Mouse (Mus musculus) erythroid progenitor cell, adult 5-6 weeks (primary cell): ENCODE data around the gene Nmrk2. TPM values are rescaled to one million over a fixed set of nuclear protein-coding genes. Genes with fewer than 3 reads are reported as not detected.
A peak's percentile ranks its signal among the peaks of the same experiment; 100 is the strongest.
"Not testable (repeated sequence)": the region's sequence is repeated elsewhere in the genome, so short reads cannot be mapped to it uniquely, and the experiment has no call there.

Experiments
- ATAC-seq: replicated peaks from 2 replicates; pipeline ENCODE4 v1.8.0; 2016; ENCODE audit warnings: moderate number of reproducible peaks, mild to moderate bottlenecking, moderate TSS enrichment, inconsistent platforms; ENCODE audit not compliant: poor library complexity, low FRiP score, severe bottlenecking
- total RNA-seq, 2 experiments: library from RNA; stranded (forward) in 1 of 2; stranded (reverse) in 1 of 2; fragments of 150-400 nt in 1 of 2; fragments of 186-747, 209-891 nt in 1 of 2; gene quantifications; 2 replicates each; pipeline versions ENCODE4 v1.2.3 to v1.2.4; 2015 to 2017; ENCODE audit warnings: low replicate concordance in 2 of 2

Nmrk2 gene
- total RNA-seq (2015; ENCODE audit: low replicate concordance), result not detected in 2 replicates
- total RNA-seq (2017; ENCODE audit: low replicate concordance), result not detected in 2 replicates

DNA sequence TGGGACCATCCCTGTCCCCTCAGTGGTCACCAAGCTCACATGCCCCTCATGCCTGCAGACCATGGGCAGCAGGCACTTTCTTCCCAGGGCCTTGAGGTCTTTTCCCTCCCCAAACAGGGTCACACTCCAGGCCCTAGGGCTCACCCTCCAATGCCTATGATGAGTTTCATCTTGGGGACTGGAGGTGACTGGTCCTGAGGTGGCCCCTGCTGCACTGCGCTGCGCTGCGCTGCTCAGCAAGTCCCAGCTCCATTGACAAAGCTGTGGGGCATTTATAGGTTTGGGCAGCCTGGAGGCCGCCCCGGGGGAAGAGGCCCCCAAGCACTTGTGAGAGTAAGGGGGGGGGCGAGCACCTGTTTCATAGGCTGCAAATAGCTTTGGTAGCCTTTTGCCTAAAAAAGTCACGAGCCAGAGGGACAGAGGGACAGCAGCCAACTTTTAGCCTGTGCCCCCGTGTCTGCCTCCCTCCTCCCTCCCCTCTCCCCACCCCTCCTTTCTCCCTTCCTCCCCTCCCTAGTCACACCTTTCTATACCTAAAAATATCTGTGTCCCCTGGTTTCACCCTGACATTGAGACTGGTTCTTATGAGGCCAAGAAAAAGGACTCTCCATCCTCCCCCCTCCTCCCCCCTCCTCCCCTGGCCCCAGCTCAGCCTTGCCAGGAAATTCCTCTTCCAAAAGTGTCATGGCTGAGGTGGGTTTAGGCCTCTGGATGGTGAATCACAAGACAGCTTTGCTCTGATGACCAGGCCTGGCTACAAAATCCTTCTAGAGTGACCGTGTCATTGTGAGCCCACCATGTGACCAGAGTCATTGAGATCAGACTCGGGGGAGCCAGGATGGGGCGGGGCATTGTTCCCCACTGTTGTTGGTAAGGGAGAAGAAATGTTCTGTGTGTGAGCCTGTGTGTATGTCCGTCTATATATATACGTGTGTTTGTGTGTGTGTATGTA is at the start of gene Nmrk2:
TSS of gene Nmrk2 (minus strand) at position 245 of the 952 bp plus-strand sequence.
- no peak for ATAC-seq

DNA sequence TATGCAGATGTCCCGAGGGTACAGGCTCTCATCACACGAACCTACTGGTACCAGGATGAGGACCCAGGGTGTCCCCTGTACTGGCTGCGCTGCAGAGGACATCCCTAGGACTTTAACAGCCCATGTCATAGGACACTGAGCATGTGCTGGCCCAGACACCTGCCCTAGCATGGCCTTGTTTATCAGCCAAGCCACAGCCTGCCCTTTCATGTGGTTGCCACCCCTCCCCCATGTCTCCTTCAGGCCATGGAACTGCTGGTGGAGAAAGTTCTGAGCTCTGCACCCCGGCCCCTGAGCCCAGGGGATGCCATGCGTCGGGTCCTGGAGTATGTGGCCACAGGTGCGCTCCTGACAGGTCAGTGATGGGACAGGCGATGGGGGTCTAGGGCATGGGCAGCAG is 47.6 kb upstream of the Nmrk2 start:
- no peak for ATAC-seq

DNA sequence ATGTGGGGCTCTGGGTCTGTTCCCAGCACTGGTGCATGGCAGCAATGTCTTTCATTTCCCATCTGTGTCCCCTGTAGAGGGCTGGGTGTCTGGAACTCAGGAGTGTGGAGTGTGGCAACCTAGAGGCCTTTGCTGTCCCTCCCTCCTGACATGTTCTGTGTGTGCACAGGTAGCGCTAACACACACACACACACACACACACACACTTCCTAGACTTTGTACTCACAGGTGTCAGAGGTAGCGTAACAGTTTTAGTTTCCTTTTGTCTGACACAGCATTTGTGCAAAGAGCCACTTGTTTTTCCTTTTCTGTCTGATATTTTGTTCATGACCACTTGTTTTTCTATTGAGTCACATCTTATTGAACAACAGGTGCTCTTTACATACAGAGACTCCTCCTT is 46.0 kb upstream of the Nmrk2 start:
- no peak for ATAC-seq

DNA sequence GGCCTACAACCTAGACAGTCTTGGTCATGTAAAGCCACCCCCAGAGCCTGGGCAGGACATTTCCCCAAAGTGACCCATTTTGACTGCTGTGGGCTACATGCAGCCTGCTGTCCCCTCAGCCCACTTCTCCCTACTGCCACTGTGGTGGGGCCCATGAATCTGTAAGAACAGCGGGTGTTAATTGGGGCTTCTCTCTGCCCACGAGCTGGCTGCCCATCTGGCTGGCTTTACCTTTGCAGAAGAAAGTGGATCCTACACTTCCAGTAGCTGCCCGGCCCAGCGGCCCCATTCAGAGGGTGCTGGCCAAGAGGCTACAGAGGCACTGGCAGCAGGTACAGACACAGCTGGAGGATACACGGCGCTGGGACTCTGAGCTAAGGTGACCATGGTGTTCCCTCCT is 43.3 kb upstream of the Nmrk2 start:
- ATAC-seq, result no peak

DNA sequence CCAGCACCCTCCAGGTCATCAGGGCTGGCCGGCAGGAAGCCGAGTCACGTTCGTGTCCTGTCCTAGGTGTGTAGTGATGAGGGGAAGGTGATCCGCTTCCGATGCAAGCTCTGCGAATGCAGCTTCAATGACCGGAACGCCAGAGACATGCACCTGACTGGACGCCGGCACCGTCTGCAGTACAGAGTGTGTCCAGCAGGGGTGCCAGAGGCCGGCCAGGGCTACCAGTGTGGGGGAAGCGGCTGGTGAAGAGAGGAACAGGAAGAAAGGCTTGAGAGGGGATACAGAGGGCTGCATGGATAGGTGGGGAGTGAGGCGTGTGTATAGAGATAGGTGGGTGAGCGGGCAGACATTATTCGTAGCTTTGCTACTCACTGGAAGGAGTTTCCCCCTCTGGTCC is 42.7 kb upstream of the Nmrk2 start:
- peak; percentile 63 for ATAC-seq

DNA sequence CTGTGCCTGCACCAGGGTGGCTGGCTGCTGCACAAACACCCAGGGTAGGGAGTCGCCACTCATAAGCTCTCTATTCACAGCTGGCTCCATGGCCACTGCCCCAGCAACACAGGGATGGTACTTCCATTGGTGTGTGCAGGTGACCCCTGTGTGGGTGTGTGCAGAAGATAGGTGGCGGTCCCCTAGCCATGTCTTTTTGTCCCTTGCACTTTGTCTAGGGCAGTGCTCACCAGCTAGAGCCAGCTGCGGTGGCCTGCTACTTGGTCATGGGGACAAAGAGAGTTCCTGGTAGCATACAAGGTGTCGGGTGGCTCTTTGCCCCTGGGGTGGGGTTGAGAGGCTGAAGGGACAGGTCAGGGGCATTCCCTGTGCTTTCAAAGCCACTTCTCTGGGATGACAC is 42.3 kb upstream of the Nmrk2 start:
- no peak for ATAC-seq

DNA sequence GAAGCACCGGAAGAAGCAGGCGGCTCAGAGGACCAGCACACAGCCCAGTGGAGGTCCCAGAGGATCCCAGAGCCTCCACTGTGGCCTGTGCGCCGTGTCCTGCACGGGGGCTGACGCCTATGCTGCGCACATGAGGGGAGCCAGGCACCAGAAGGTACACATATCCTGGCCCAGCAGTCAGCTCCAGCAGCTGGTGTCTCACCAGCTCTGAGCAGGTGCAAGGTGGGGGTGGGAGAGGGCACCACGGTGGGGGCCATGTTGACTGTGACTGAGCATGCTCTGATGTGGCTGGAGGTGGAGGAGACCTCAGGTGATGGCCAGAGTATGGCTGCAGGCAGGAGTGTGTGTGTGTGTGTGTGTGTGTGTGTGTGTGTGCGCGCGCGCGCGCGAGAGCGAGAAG is 40.2 kb upstream of the Nmrk2 start:
- no peak for ATAC-seq

DNA sequence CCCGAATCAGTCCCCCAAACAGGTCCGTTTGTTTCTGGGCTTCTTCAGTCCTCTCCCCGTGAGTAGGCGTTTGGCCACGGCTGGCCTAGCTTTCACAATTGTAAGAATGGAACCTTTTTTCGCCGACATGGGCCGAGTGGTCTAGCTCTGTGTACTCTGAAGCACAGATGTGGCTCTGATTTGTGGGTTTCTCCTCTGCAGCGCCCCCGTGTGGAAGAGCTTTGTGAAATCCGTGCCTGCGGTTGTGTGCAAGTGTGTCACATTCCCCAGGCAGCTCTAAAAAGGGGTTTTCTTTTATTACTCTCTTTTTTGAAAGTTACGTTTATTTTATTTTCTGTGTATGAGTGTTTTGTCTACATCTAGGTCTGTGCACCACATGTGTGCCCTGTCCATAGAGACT is 39.0 kb upstream of the Nmrk2 start:
- no peak for ATAC-seq

DNA sequence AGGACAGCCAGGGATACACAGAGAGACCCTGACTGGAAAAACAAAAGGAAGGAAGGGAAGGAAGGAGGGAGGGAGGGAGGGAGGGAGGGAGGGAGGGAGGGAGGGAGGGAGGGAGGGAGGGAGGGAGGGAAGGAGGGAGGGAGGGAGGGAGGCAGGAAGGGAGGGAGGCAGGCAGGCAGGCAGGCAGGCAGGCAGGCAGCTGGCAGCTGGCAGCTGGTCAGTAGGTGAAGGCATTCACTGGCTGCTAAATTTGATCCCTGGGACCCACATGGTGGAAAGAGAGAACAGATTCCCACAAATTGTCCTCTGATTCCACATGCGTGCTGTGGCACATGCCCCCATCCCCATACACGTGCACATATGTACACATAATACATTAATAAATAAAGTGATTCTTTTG is 36.8 kb upstream of the Nmrk2 start:
- no peak for ATAC-seq

DNA sequence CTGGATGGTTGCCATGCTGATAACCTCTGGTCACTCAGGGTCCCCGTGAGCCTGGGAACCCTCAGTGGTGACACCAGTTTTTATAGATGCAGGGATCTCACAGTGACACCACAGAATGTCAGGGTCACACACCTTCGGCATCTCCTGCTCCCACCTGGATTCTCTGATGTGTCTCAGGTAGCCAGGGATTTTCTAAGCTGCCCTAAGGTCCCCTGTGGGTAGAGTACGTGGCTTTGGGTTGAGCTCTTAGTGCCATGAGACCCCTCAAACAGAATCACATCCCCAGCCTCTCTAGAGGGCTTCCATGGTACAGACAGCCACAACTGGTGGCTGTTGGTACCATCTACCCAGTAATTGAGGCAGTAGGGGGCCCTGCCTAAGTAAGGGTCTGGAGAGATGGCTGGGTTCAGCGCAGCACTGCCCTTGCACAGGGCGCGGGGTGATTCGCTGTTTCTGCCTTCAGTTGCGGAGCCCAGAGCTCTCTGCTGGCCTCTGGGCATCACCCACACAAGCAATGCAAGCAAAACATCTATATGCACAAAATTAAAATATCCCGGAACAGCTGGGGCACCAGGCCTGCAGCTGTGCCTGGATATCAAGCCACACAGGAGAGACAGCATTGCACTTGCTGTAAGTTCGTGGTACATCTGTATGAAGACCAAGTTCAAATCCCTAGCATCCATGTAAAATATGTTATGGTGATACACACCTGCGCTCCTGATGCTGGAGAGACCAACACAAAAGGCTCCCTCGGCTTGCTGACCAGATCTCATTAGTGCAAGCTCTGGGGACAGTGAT is 34.8 kb upstream of the Nmrk2 start:
- ATAC-seq, result no peak

DNA sequence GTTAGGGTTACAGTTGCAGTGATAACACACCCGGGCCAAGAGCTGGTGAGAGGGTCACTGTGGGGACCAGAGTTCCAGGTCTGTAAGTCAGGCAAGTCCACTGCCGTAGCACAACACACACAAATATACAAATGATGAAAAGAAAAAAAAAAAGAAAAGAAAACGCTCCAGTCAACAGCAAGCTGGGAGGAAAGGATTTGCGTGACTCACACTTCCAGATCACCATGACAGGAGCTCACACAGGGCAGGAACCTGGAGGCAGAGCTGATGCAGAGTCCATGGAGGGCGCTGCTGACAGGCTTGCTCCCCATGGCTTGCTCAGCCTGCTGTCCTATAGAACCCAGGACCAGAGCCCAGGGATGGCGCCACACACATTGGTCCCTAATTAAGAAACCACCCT is 32.4 kb upstream of the Nmrk2 start:
- ATAC-seq, result no peak

DNA sequence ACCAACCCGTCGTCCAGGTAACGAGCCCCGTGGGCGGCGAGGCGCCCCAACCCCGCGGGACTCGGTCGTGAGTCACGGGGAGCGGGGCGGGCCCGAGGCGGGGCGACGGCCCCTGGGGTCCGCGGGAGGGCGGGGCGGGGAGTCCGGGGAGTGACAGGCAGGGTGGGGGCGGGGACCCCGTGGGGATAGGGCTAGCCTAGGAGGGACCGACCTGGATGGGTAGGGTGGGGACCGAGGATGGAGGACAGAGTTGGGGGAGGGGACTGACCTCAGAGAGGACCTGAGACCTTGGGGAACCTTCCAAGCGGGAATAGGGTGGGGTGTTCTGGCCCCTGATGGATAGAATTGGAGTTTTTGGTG is 31.4 kb upstream of the Nmrk2 start:
- no peak for ATAC-seq

DNA sequence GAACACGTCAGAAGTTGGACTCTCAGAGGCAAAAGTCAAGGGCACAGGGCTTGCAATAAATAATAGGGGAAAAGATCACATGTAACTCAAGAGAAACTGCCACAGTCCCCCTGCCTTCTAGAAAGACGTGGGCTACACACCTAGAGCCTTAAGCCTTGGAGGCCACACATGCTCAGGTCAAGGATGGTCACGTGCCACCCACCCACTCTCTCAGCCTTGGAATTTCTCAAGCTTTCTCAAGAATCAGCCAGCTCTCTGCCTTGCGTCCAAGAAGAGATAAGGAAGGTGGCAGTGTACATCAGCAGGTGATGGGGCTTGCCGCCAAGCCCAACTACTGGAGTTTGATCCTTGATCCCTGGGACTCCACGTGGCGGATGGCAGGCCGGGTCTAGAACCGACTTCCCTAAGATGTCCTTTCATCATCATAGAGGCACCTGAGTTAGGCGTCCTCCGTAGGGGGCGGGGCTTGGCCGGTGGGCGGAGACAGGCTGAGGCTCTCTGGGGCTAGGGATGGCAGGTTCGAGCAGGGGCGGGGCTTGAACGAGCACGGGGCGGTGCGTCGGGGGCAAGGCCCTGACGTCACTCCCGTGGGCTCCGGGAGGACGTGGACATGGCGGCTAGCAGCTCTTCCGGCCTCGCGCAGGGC is 30.9 kb upstream of the Nmrk2 start, which contains the start of gene Zfr2:
TSS of gene Zfr2 (plus strand) at position 576 of the 646 bp plus-strand sequence.
- ATAC-seq, result peak; percentile 77

DNA sequence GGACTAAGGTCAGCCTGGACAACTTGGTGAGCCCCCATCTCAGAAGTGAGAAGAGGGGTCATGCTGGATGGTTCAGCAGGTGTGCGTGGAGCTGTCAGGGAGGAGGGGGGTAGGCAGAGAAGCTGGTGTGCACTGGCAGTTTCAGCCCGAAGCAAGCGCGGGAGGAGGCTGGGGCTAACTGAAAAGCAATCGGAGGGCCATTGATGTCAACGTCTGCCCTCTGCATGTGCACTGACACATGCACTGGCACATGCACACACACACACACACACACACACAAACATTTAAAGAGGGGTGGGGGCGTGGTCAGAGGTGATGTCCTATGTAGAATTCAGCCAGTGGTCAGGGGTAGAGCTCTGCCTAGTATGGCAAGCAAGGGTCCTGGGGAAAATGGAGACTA is 29.6 kb upstream of the Nmrk2 start:
- no peak for ATAC-seq

DNA sequence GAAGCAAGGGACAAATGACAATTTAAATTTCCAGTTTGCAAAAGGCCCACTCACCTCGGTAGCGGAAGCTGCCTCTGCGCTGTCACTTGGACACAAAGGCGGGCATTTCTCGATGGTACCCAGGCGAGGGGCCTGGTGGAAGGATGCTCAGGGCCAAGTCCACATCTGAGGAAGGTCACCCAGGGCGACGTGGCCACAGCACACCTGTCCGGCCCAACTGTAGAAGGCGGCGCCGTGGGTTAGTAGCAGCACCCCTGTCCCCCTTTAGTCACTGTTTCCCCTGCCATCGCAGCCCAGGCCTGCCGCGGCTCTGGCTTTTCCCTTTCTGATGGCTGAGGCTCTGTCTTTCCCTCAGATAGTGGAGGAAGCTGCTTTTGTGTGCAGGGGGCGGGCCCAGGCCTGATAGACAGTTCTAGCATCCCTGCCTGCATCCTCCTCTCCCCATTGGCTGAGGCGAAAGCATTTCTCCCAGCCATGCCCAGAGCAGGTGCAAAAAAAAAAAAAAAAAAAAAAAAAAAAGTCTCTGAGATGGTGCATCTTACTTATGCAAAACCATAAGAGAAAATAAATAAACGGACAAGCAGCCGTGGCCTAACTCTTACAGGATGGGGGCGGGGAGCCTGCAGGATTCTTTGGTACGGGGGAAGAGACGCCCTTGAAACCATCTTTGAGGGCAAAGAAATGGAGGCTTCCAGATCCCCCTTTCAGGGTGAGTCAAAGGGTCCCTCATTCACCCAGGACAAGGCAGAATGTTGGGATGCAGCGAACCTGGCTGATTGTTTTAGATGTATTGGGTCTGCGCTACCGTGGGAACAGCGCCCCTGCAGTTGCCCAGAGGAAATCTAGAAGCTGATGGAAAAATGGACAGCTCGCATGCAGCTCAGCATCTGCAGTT is 28.8 kb upstream of the Nmrk2 start, which contains the start of gene Atcay:
TSS of gene Atcay (minus strand) at position 396 of the 895 bp plus-strand sequence.
- no peak for ATAC-seq

DNA sequence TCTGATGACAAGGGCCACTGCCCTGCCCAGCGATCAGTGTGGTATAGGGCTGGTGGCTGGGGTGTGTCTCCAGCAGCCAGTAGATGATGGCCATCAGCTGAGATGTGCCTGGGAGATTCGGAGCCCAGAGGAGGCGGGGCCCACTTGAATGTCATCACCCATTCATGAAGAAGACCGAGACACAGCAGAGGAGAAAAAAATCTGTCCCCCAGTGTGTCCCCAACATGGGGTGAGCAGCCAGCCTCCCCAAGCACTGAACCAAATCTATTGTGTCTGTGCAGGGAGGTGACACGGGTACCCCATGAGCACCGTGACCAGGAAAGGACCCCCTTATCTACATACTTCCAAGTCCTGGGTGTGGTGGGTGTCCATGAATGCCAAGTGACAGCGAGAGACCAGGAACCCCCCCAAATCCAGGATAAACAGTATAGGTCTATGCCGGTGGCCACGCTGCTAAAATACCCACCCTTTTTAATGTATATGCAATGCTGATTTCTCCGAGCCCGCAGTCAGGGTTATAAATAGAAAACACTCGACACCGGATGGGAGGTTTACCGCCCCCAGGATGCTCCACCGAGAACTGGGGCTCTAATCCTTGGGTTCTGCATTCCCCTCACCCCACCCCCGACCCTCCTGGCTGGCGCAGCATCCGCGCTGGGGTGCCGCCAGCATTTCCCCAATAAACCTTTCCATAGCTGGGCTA is 28.0 kb upstream of the Nmrk2 start:
- ATAC-seq, result no peak

DNA sequence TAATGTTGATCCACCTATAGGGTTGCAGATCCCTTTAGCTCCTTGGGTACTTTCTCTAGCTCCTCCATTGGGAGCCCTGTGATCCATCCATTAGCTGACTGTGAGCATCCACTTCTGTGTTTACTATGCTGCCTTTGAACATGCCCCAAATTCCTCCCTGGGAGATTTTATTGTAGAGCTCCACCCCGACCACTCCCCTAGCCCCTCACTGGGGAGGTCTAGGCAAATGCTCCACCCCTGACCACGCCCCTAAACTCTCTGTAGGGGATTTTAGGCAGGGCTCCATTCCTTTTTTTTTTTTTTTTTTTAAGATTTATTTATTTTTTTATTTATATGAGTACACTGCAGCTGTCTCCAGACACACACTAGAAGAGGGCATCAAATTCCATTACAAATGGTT is 21.9 kb upstream of the Nmrk2 start:
- not testable (repeated sequence) for ATAC-seq

DNA sequence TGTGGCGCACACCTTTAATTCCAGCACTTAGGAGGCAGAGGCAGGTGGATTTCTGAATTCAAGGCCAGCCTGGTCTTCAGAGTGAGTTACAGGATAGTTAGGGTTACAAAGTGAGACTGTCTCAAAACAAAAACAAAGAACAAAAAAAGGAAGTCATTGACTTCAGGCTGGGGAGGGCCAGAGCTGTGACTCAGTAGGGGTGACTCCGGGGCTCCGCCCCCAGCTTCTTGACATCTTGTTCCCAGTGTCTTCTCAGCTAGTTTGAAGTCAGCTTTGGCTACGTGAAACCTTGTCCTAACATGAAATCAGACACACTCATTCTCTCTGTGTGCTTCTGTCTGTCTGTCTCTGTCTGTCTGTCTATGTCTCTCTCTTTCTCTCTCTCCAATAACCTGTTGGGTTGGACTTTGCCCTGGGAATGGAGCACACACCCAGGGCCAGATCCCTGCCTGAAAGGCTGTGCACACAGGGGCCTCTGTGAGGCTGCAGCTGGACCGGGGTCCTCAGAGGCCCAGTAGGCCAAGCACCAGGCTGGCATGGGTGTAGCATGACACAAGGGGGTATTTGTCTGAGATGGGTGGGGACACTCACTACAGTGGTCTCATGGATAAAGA is 19.7 kb upstream of the Nmrk2 start:
- no peak for ATAC-seq
